Mouse (Mus musculus) heart, postnatal 0 days (tissue): ENCODE data around the gene Slc34a3.

Experiments used
- CTCF ChIP-seq: IDR thresholded peaks from 2 replicates; pipeline ENCODE4 v1.5.1; 2016; ENCODE audit warnings: antibody characterized with exemption, control low read depth, low read depth
- EP300 ChIP-seq: IDR thresholded peaks from 2 replicates; pipeline ENCODE4 v1.6.1; 2016; ENCODE audit warnings: antibody characterized with exemption, low read depth

GRCm38 (mm10) chr2:25228995-25229530 lies 5.1 kb downstream of the Slc34a3 start:
- TF ChIP-seq EP300 (no peak), CTCF (no peak)
